Mouse (Mus musculus): ENCODE data around the gene Rbm6. TPM values are rescaled to one million over a fixed set of nuclear protein-coding genes. Genes with fewer than 3 reads are reported as not detected.

Rbm6 gene
- polyA plus RNA-seq, 1 experiment from 2014 or later = 48.8 TPM

GRCm38 (mm10) chr9:107728919-107729670 lies 143.9 kb downstream of the Rbm6 start:
- Histone ChIP-seq H3K9ac (ENCODE audit: low read length) (no peak overlapping the region), H3K4me1 (ENCODE audit: control insufficient read depth, insufficient read depth, low read length) (peaks cover 7% of the 10 kb centered on the region; the same call in 1 of the 2 replicates), H3K4me2 (ENCODE audit: low read depth, low read length) (no peak overlapping the region), H3K4me3 (ENCODE audit: low read length) (no peak overlapping the region), H3K36me3 (ENCODE audit: control insufficient read depth, insufficient read depth) (no peaks in the 10 kb centered on the region), H3K27ac (ENCODE audit: low read length) (no peak overlapping the region), H3K9me3 (replicated peaks; ENCODE audit: control insufficient read depth, low read length) (no peaks in the 10 kb centered on the region), H3K27me3 (ENCODE audit: control insufficient read depth, insufficient read depth, low read length) (peaks cover 3% of the 10 kb centered on the region)
- 53% methylated on average over 6 of the region's 6 CpGs for WGBS
- ATAC-seq (replicated peaks; ENCODE audit: extremely low read depth, insufficient read depth, low FRiP score) = no peak

DNA sequence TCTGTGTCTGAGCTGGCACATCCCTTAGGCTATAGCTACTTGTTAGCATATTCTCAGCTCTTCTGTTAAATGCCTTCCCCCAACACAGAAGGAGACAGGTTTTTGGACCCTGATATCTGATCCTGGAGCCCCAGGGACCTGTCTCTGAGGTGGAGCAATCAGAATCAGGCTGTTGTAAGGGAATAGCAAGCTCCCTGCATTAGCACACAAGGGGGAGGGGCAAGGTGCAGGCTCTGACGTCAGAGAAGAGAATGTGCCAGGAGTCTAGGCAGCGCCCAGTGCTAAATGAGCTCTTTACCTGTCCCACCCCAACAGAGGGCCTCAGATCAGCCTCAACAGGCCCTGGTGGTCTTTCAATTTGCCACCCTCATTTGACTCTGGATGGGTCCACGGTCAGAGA lies 146.0 kb downstream of the Rbm6 start:
- Histone ChIP-seq H3K36me3 (ENCODE audit: control insufficient read depth, insufficient read depth) (no peaks in the 10 kb centered on the region), H3K9me3 (replicated peaks; ENCODE audit: control insufficient read depth, low read length) (no peaks in the 10 kb centered on the region), H3K4me3 (ENCODE audit: low read length) (no peak overlapping the region), H3K9ac (ENCODE audit: low read length) (no peak overlapping the region), H3K4me1 (ENCODE audit: control insufficient read depth, insufficient read depth, low read length) (peaks cover 17% of the 10 kb centered on the region), H3K27me3 (ENCODE audit: control insufficient read depth, insufficient read depth, low read length) (no peaks in the 10 kb centered on the region), H3K4me2 (ENCODE audit: low read depth, low read length) (no peak overlapping the region), H3K27ac (ENCODE audit: low read length) (no peak overlapping the region)
- ATAC-seq (replicated peaks; ENCODE audit: extremely low read depth, insufficient read depth, low FRiP score) = no peak
- WGBS = 57% methylated on average over 3 of the region's 3 CpGs

- Histone ChIP-seq H3K36me3 (ENCODE audit: control insufficient read depth, insufficient read depth) (no peaks in the 10 kb centered on the region), H3K4me1 (ENCODE audit: control insufficient read depth, insufficient read depth, low read length) (peaks cover 17% of the 10 kb centered on the region), H3K27ac (ENCODE audit: low read length) (peak overlapping the region; percentile 54), H3K9me3 (replicated peaks; ENCODE audit: control insufficient read depth, low read length) (no peaks in the 10 kb centered on the region), H3K4me3 (ENCODE audit: low read length) (no peak overlapping the region), H3K27me3 (ENCODE audit: control insufficient read depth, insufficient read depth, low read length) (no peaks in the 10 kb centered on the region), H3K9ac (ENCODE audit: low read length) (no peak overlapping the region), H3K4me2 (ENCODE audit: low read depth, low read length) (no peak overlapping the region)
- ATAC-seq (replicated peaks; ENCODE audit: extremely low read depth, insufficient read depth, low FRiP score) = no peak
- WGBS = 90% methylated on average over 1 of the region's 1 CpGs
Measured at GRCm38 (mm10) chr9:107724796-107725195, 148.2 kb downstream of the Rbm6 start.

GRCm38 (mm10) chr9:107723794-107724531 lies 149.1 kb downstream of the Rbm6 start:
- Histone ChIP-seq H3K4me3 (ENCODE audit: low read length) (0 out of 2 replicates have a peak overlapping the region, but pooled peaks have one; percentile 4), H3K4me2 (ENCODE audit: low read depth, low read length) (peak overlapping the region; percentile 52), H3K27ac (ENCODE audit: low read length) (peak overlapping the region; percentile 61), H3K27me3 (ENCODE audit: control insufficient read depth, insufficient read depth, low read length) (no peaks in the 10 kb centered on the region), H3K9ac (ENCODE audit: low read length) (peak overlapping the region; percentile 14; the same call in 1 of the 2 replicates), H3K36me3 (ENCODE audit: control insufficient read depth, insufficient read depth) (no peaks in the 10 kb centered on the region), H3K9me3 (replicated peaks; ENCODE audit: control insufficient read depth, low read length) (no peaks in the 10 kb centered on the region), H3K4me1 (ENCODE audit: control insufficient read depth, insufficient read depth, low read length) (peaks cover 17% of the 10 kb centered on the region)
- ATAC-seq (replicated peaks; ENCODE audit: extremely low read depth, insufficient read depth, low FRiP score) = peak; percentile 43
- WGBS = 4% methylated on average over 11 of the region's 11 CpGs

Other genes with a start within 250 kb of the Rbm6 start
- gene Gnai2, start 237.9 kb downstream of the Rbm6 start, polyA plus RNA-seq (2015; fragmentation: Nextera tagmentation; extraction: Ambion mirVana) = 419 and 458 TPM in 2 replicates
- gene Slc38a3, start 203.7 kb downstream of the Rbm6 start, polyA plus RNA-seq (2015; fragmentation: Nextera tagmentation; extraction: Ambion mirVana) = 3.3 and 3.9 TPM in 2 replicates
- gene Gnat1, start 193.5 kb downstream of the Rbm6 start, polyA plus RNA-seq (2015; fragmentation: Nextera tagmentation; extraction: Ambion mirVana) = 0.39 TPM in 2 replicates
- 3.9 and 4.7 TPM in 2 replicates for gene Sema3f, start 162.8 kb downstream of the Rbm6 start, polyA plus RNA-seq (2015; fragmentation: Nextera tagmentation; extraction: Ambion mirVana)
- gene Rbm5, start 102.2 kb downstream of the Rbm6 start, polyA plus RNA-seq (2015; fragmentation: Nextera tagmentation; extraction: Ambion mirVana) = 137 and 146 TPM in 2 replicates
- gene Mon1a, start 14.9 kb upstream of the Rbm6 start, polyA plus RNA-seq (2015; fragmentation: Nextera tagmentation; extraction: Ambion mirVana) = 11.0 and 13.1 TPM in 2 replicates
- 2.4 and 2.8 TPM in 2 replicates for gene Mst1r, start 33.6 kb upstream of the Rbm6 start, polyA plus RNA-seq (2015; fragmentation: Nextera tagmentation; extraction: Ambion mirVana)
- not detected in 2 replicates for gene Actl11, start 55.2 kb upstream of the Rbm6 start, polyA plus RNA-seq (2015; fragmentation: Nextera tagmentation; extraction: Ambion mirVana)
- gene Camkv, start 62.4 kb upstream of the Rbm6 start, polyA plus RNA-seq (2015; fragmentation: Nextera tagmentation; extraction: Ambion mirVana) = 0.77 and 2.3 TPM in 2 replicates
- gene Traip, start 76.9 kb upstream of the Rbm6 start, polyA plus RNA-seq (2015; fragmentation: Nextera tagmentation; extraction: Ambion mirVana) = 11.8 and 12.7 TPM in 2 replicates
- 24.1 and 24.2 TPM in 2 replicates for gene Uba7, start 102.3 kb upstream of the Rbm6 start, polyA plus RNA-seq (2015; fragmentation: Nextera tagmentation; extraction: Ambion mirVana)
- 2.6 and 3.0 TPM in 2 replicates for gene Gm20661, start 109.8 kb upstream of the Rbm6 start, polyA plus RNA-seq (2015; fragmentation: Nextera tagmentation; extraction: Ambion mirVana)
- gene Inka1, start 112.6 kb upstream of the Rbm6 start, polyA plus RNA-seq (2015; fragmentation: Nextera tagmentation; extraction: Ambion mirVana) = 40.9 and 44.0 TPM in 2 replicates
- gene Cdhr4, start 119.3 kb upstream of the Rbm6 start, polyA plus RNA-seq (2015; fragmentation: Nextera tagmentation; extraction: Ambion mirVana) = 4.6 TPM in 2 replicates
- gene Gm20662, start 123.1 kb upstream of the Rbm6 start, polyA plus RNA-seq (2015; fragmentation: Nextera tagmentation; extraction: Ambion mirVana) = 0.36 and 0.76 TPM in 2 replicates
- 38.8 and 43.9 TPM in 2 replicates for gene Ip6k1, start 129.3 kb upstream of the Rbm6 start, polyA plus RNA-seq (2015; fragmentation: Nextera tagmentation; extraction: Ambion mirVana)
- 21.6 and 26.0 TPM in 2 replicates for gene Gmppb, start 176.0 kb upstream of the Rbm6 start, polyA plus RNA-seq (2015; fragmentation: Nextera tagmentation; extraction: Ambion mirVana)
- 1.9 and 2.4 TPM in 2 replicates for gene Amigo3, start 179.9 kb upstream of the Rbm6 start, polyA plus RNA-seq (2015; fragmentation: Nextera tagmentation; extraction: Ambion mirVana)
- 0.44 and 0.53 TPM in 2 replicates for gene Mst1, start 207.2 kb upstream of the Rbm6 start, polyA plus RNA-seq (2015; fragmentation: Nextera tagmentation; extraction: Ambion mirVana)
- gene Rnf123, start 210.1 kb upstream of the Rbm6 start, polyA plus RNA-seq (2015; fragmentation: Nextera tagmentation; extraction: Ambion mirVana) = 31.3 and 34.7 TPM in 2 replicates
- gene Apeh, start 221.4 kb upstream of the Rbm6 start, polyA plus RNA-seq (2015; fragmentation: Nextera tagmentation; extraction: Ambion mirVana) = 54.5 and 57.0 TPM in 2 replicates